Mouse (Mus musculus): ENCODE measurements around the gene Kcnj9. TPM values are rescaled to one million over a fixed set of nuclear protein-coding genes. Genes with fewer than 3 reads are reported as not detected.

The Kcnj9 gene
- polyA plus RNA-seq, 1 experiment from 2014 or later, result 0.05 TPM

GRCm38 (mm10) chr1:172293449-172293848 is 35.7 kb downstream of the Kcnj9 start:
- Histone ChIP-seq H3K27me3 (replicated peaks; ENCODE audit: control insufficient read depth, insufficient read depth, low read length) (peaks cover 10% of the 10 kb centered on the region; the same call in 1 of the 2 replicates), H3K4me3 (ENCODE audit: low read depth, low read length) (no peak overlapping the region), H3K4me2 (replicated peaks; ENCODE audit: low read depth) (no peak overlapping the region), H3K9me3 (ENCODE audit: control insufficient read depth) (no peaks in the 10 kb centered on the region), H3K4me1 (replicated peaks; ENCODE audit: control insufficient read depth, insufficient read depth, low read length) (no peaks in the 10 kb centered on the region), H3K36me3 (ENCODE audit: control insufficient read depth, insufficient read depth) (no peaks in the 10 kb centered on the region), H3K27ac (ENCODE audit: low read depth, low read length) (no peak overlapping the region), H3K9ac (ENCODE audit: low read depth, low read length) (no peak overlapping the region)
- WGBS, result 92% methylated on average over 11 of the region's 11 CpGs
- no peak for TF ChIP-seq CTCF (IDR thresholded peaks at IDR 0.05; ENCODE audit: low read depth)
- no peak for ATAC-seq

- Histone ChIP-seq H3K4me3 (ENCODE audit: low read depth, low read length) (no peak overlapping the region), H3K4me1 (replicated peaks; ENCODE audit: control insufficient read depth, insufficient read depth, low read length) (no peaks in the 10 kb centered on the region), H3K4me2 (replicated peaks; ENCODE audit: low read depth) (no peak overlapping the region), H3K27ac (ENCODE audit: low read depth, low read length) (no peak overlapping the region), H3K36me3 (ENCODE audit: control insufficient read depth, insufficient read depth) (no peaks in the 10 kb centered on the region), H3K9me3 (ENCODE audit: control insufficient read depth) (no peaks in the 10 kb centered on the region), H3K9ac (ENCODE audit: low read depth, low read length) (no peak overlapping the region), H3K27me3 (replicated peaks; ENCODE audit: control insufficient read depth, insufficient read depth, low read length) (peaks cover 4% of the 10 kb centered on the region; the same call in 1 of the 2 replicates)
- no peak for TF ChIP-seq CTCF (IDR thresholded peaks at IDR 0.05; ENCODE audit: low read depth)
- WGBS, result 61% methylated on average over 2 of the region's 2 CpGs
- ATAC-seq, result no peak
Measured at GRCm38 (mm10) chr1:172292880-172293279, 36.2 kb downstream of the Kcnj9 start.

- 0 out of 2 replicates have a peak, but pooled peaks have one; percentile 60 for ATAC-seq
- Histone ChIP-seq H3K36me3 (ENCODE audit: control insufficient read depth, insufficient read depth) (no peaks in the 10 kb centered on the region), H3K9me3 (ENCODE audit: control insufficient read depth) (no peaks in the 10 kb centered on the region), H3K27me3 (replicated peaks; ENCODE audit: control insufficient read depth, insufficient read depth, low read length) (no peaks in the 10 kb centered on the region), H3K9ac (ENCODE audit: low read depth, low read length) (no peak overlapping the region), H3K27ac (ENCODE audit: low read depth, low read length) (no peak overlapping the region), H3K4me1 (replicated peaks; ENCODE audit: control insufficient read depth, insufficient read depth, low read length) (no peaks in the 10 kb centered on the region), H3K4me3 (ENCODE audit: low read depth, low read length) (no peak overlapping the region), H3K4me2 (replicated peaks; ENCODE audit: low read depth) (no peak overlapping the region)
- WGBS, result 29% methylated on average over 3 of the region's 3 CpGs
- TF ChIP-seq CTCF (IDR thresholded peaks at IDR 0.05; ENCODE audit: low read depth), result no peak
Measured at GRCm38 (mm10) chr1:172289617-172289946, 39.5 kb downstream of the Kcnj9 start.

GRCm38 (mm10) chr1:172288900-172289616 is 40.1 kb downstream of the Kcnj9 start:
- H3K9ac ChIP-seq (ENCODE audit: low read depth, low read length), result no peak overlapping the region
- TF ChIP-seq CTCF (IDR thresholded peaks at IDR 0.05; ENCODE audit: low read depth), result no peak
- H3K4me2 ChIP-seq (replicated peaks; ENCODE audit: low read depth), result no peak overlapping the region
- no peaks in the 10 kb centered on the region for H3K27me3 ChIP-seq (replicated peaks; ENCODE audit: control insufficient read depth, insufficient read depth, low read length)
- 84% methylated on average over 11 of the region's 11 CpGs for WGBS
- H3K4me1 ChIP-seq (replicated peaks; ENCODE audit: control insufficient read depth, insufficient read depth, low read length), result no peaks in the 10 kb centered on the region
- no peak overlapping the region for H3K27ac ChIP-seq (ENCODE audit: low read depth, low read length)
- no peaks in the 10 kb centered on the region for H3K9me3 ChIP-seq (ENCODE audit: control insufficient read depth)
- H3K36me3 ChIP-seq (ENCODE audit: control insufficient read depth, insufficient read depth), result no peaks in the 10 kb centered on the region
- no peak overlapping the region for H3K4me3 ChIP-seq (ENCODE audit: low read depth, low read length)
- no peak for ATAC-seq

GRCm38 (mm10) chr1:172286740-172287139 is 42.4 kb downstream of the Kcnj9 start:
- Histone ChIP-seq H3K9ac (ENCODE audit: low read depth, low read length) (no peak overlapping the region), H3K27ac (ENCODE audit: low read depth, low read length) (no peak overlapping the region), H3K27me3 (replicated peaks; ENCODE audit: control insufficient read depth, insufficient read depth, low read length) (no peaks in the 10 kb centered on the region), H3K36me3 (ENCODE audit: control insufficient read depth, insufficient read depth) (no peaks in the 10 kb centered on the region), H3K9me3 (ENCODE audit: control insufficient read depth) (no peaks in the 10 kb centered on the region), H3K4me1 (replicated peaks; ENCODE audit: control insufficient read depth, insufficient read depth, low read length) (no peaks in the 10 kb centered on the region), H3K4me2 (replicated peaks; ENCODE audit: low read depth) (no peak overlapping the region), H3K4me3 (ENCODE audit: low read depth, low read length) (no peak overlapping the region)
- ATAC-seq, result no peak
- WGBS, result 82% methylated on average over 5 of the region's 5 CpGs
- TF ChIP-seq CTCF (IDR thresholded peaks at IDR 0.05; ENCODE audit: low read depth), result no peak

GRCm38 (mm10) chr1:172284221-172284620 is 44.9 kb downstream of the Kcnj9 start:
- Histone ChIP-seq H3K9me3 (ENCODE audit: control insufficient read depth) (no peaks in the 10 kb centered on the region), H3K9ac (ENCODE audit: low read depth, low read length) (no peak overlapping the region), H3K4me3 (ENCODE audit: low read depth, low read length) (no peak overlapping the region), H3K36me3 (ENCODE audit: control insufficient read depth, insufficient read depth) (no peaks in the 10 kb centered on the region), H3K27me3 (replicated peaks; ENCODE audit: control insufficient read depth, insufficient read depth, low read length) (no peaks in the 10 kb centered on the region), H3K4me2 (replicated peaks; ENCODE audit: low read depth) (no peak overlapping the region), H3K27ac (ENCODE audit: low read depth, low read length) (no peak overlapping the region), H3K4me1 (replicated peaks; ENCODE audit: control insufficient read depth, insufficient read depth, low read length) (no peaks in the 10 kb centered on the region)
- ATAC-seq, result no peak
- TF ChIP-seq CTCF (IDR thresholded peaks at IDR 0.05; ENCODE audit: low read depth), result no peak
- 91% methylated on average over 14 of the region's 14 CpGs for WGBS

Data from intestine, postnatal 0 days (tissue).